10 mouse cellular contexts compared by ENCODE assay signal in the genomic region with DNA sequence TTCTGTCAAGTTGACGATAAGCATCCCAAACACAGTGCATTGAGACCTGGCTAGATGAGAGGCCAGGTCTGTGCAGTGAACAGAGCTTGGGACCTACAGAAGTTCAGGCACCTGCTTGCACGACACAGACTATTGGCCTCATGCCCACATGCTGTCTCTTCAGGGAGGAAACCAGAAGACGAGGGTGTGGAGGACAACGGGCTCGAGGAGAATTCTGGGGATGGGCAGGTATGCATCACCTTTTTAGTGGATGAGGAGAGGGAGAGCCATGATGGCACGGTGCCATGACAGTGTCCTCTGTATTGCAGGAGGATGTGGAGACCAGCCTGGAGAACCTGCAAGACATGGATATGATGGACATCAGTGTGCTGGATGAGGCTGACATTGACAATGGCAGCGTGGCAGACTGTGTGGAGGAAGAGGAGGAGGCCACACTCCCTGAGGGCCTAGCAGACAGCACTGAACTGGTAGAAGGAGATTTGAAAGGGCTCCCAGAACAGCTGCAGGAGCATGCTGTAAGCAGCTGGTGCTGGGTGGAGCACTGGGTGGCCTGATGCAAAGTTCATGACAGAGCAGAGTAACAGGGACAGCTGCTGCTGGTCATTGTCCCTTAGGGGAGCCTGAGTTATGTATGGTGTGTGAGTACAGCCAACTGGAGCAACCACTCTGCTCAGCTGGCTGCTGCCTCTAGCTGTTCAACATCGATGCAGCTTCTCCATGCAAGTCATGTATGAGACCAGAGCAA. TPM values are rescaled to one million over a fixed set of nuclear protein-coding genes. Genes with fewer than 3 reads are reported as not detected.
DNase-seq lines count a peak whose midpoint lies in the region; ATAC-seq and TF ChIP-seq lines count a peak whose summit lies in the region.
"Had no signal": no experiment of that assay in that cellular context is flagged by ENCODE, and none has a peak within 500 bp of the region (broad histone marks: within the 10 kb centered on the region; RNA-seq: fewer than 3 reads in every experiment).

No protein-coding gene starts in this region.

- H3K9ac ChIP-seq in intestine, embryonic 16.5 days (ENCODE audit: low read depth, low read length): no peak overlapping the region
- H3K9ac ChIP-seq in intestine, postnatal 0 days (ENCODE audit: low read depth, low read length): no peak overlapping the region
- no peak overlapping the region for H3K9ac ChIP-seq in neural tube, embryonic 13.5 days
- H3K9ac ChIP-seq in hindbrain, embryonic 14.5 days: no peak overlapping the region
- H3K9ac ChIP-seq: heart, embryonic 15.5 days; liver, embryonic 14.5 days had no signal

- H3K27ac ChIP-seq in intestine, embryonic 16.5 days (ENCODE audit: low read length): no peak overlapping the region
- no peak overlapping the region for H3K27ac ChIP-seq in intestine, postnatal 0 days (ENCODE audit: low read depth, low read length)
- no peak overlapping the region for H3K27ac ChIP-seq in neural tube, embryonic 13.5 days (replicated peaks)
- no peak overlapping the region for H3K27ac ChIP-seq in hindbrain, embryonic 14.5 days
- H3K27ac ChIP-seq: heart, embryonic 15.5 days; liver, embryonic 14.5 days had no signal

- no peaks in the 10 kb centered on the region for H3K4me1 ChIP-seq in intestine, embryonic 16.5 days (ENCODE audit: control insufficient read depth, insufficient read depth, low read length)
- H3K4me1 ChIP-seq in intestine, postnatal 0 days (replicated peaks; ENCODE audit: control insufficient read depth, insufficient read depth, low read length): no peaks in the 10 kb centered on the region
- peaks cover 28% of the 10 kb centered on the region for H3K4me1 ChIP-seq in neural tube, embryonic 13.5 days (replicated peaks)
- H3K4me1 ChIP-seq in hindbrain, embryonic 14.5 days (replicated peaks; ENCODE audit: control insufficient read depth, insufficient read depth, low read length): no peaks in the 10 kb centered on the region

- DNase-seq in cerebellum, postnatal 10 days: peak; percentile 49 to 50
- DNase-seq in neural tube, embryonic 10.5 days (ENCODE audit: extremely low spot score, low spot score): no peak
- no peak for DNase-seq in hindbrain, embryonic 14.5 days (ENCODE audit: low spot score)

- peaks cover 41% of the 10 kb centered on the region for H3K36me3 ChIP-seq in intestine, embryonic 16.5 days (ENCODE audit: control insufficient read depth, insufficient read depth, low read length)
- peaks cover 82% of the 10 kb centered on the region for H3K36me3 ChIP-seq in intestine, postnatal 0 days (ENCODE audit: control insufficient read depth, insufficient read depth)
- peaks cover 96% of the 10 kb centered on the region for H3K36me3 ChIP-seq in neural tube, embryonic 13.5 days
- peaks cover 96% of the 10 kb centered on the region for H3K36me3 ChIP-seq in hindbrain, embryonic 14.5 days (replicated peaks; ENCODE audit: control insufficient read depth, insufficient read depth)

- no peak overlapping the region for H3K4me3 ChIP-seq in intestine, embryonic 16.5 days (ENCODE audit: low read length)
- H3K4me3 ChIP-seq in intestine, postnatal 0 days (ENCODE audit: low read depth, low read length): no peak overlapping the region
- no peak overlapping the region for H3K4me3 ChIP-seq in neural tube, embryonic 13.5 days
- H3K4me3 ChIP-seq in hindbrain, embryonic 14.5 days (replicated peaks; ENCODE audit: low read length): no peak overlapping the region
- H3K4me3 ChIP-seq: heart, embryonic 15.5 days had no signal

- no peak overlapping the region for H3K4me2 ChIP-seq in intestine, embryonic 16.5 days (ENCODE audit: low read depth, low read length)
- H3K4me2 ChIP-seq in intestine, postnatal 0 days (replicated peaks; ENCODE audit: low read depth): no peak overlapping the region
- no peak overlapping the region for H3K4me2 ChIP-seq in neural tube, embryonic 13.5 days
- H3K4me2 ChIP-seq in hindbrain, embryonic 14.5 days (replicated peaks): no peak overlapping the region
- H3K4me2 ChIP-seq: heart, embryonic 15.5 days had no signal

- TF ChIP-seq CTCF in intestine, postnatal 0 days (IDR thresholded peaks at IDR 0.05; ENCODE audit: low read depth): no peak

- ATAC-seq in cerebellum, adult (ENCODE audit: insufficient number of reproducible peaks, low FRiP score, low TSS enrichment): no peak
- 0 out of 2 replicates have a peak, but pooled peaks have one; percentile 19 for ATAC-seq in intestine, embryonic 16.5 days
- no peak for ATAC-seq in intestine, postnatal 0 days
- 0 out of 2 replicates have a peak, but pooled peaks have one; percentile 19 for ATAC-seq in neural tube, embryonic 13.5 days (ENCODE audit: low read depth)
- ATAC-seq in megakaryocyte progenitor cell, adult 5-6 weeks (replicated peaks; ENCODE audit: poor library complexity): no peak
- no peak for ATAC-seq in hindbrain, embryonic 14.5 days (ENCODE audit: low FRiP score)

- 77% methylated on average over 8 of the region's 8 CpGs for WGBS in intestine, embryonic 16.5 days
- 81% methylated on average over 8 of the region's 8 CpGs for WGBS in intestine, postnatal 0 days
- 86% methylated on average over 8 of the region's 8 CpGs for WGBS in neural tube, embryonic 13.5 days
- WGBS in hindbrain, embryonic 14.5 days: 89% methylated on average over 8 of the region's 8 CpGs

- H3K27me3 ChIP-seq in intestine, embryonic 16.5 days (replicated peaks; ENCODE audit: control insufficient read depth, insufficient read depth, low read length): no peaks in the 10 kb centered on the region
- no peaks in the 10 kb centered on the region for H3K27me3 ChIP-seq in intestine, postnatal 0 days (replicated peaks; ENCODE audit: control insufficient read depth, insufficient read depth, low read length)
- no peaks in the 10 kb centered on the region for H3K27me3 ChIP-seq in neural tube, embryonic 13.5 days
- no peaks in the 10 kb centered on the region for H3K27me3 ChIP-seq in hindbrain, embryonic 14.5 days (ENCODE audit: control insufficient read depth, insufficient read depth, low read length)
- H3K27me3 ChIP-seq: heart, embryonic 15.5 days had no signal

- no peaks in the 10 kb centered on the region for H3K9me3 ChIP-seq in intestine, embryonic 16.5 days (ENCODE audit: control insufficient read depth, low read length)
- no peaks in the 10 kb centered on the region for H3K9me3 ChIP-seq in intestine, postnatal 0 days (ENCODE audit: control insufficient read depth)
- H3K9me3 ChIP-seq in neural tube, embryonic 13.5 days: no peaks in the 10 kb centered on the region
- no peaks in the 10 kb centered on the region for H3K9me3 ChIP-seq in hindbrain, embryonic 14.5 days (ENCODE audit: control insufficient read depth, low read length)
- H3K9me3 ChIP-seq: heart, embryonic 15.5 days had no signal

RNA-seq across cellular contexts. Expression of a gene that starts 9.1 kb away (rescaled TPM):
- 68.6 and 76.2 TPM in 2 replicates for polyA plus RNA-seq in intestine, embryonic 16.5 days (2015; fragmentation: Nextera tagmentation; extraction: Ambion mirVana)
- polyA plus RNA-seq in intestine, postnatal 0 days (2015; fragmentation: Nextera tagmentation; extraction: Ambion mirVana): 40.0 and 44.9 TPM in 2 replicates
- polyA plus RNA-seq in neural tube, embryonic 13.5 days (2015; fragmentation: Nextera tagmentation; extraction: Ambion mirVana): 104 and 136 TPM in 2 replicates
- total RNA-seq in megakaryocyte progenitor cell, adult 5-6 weeks (2015): 58.8 and 59.6 TPM in 2 replicates
- total RNA-seq in megakaryocyte progenitor cell, adult 5-6 weeks (2017): 79.6 and 88.1 TPM in 2 replicates
- polyA plus RNA-seq in hindbrain, embryonic 14.5 days (2014; fragmentation: Nextera tagmentation; extraction: Ambion mirVana): 75.7 and 75.8 TPM in 2 replicates

RNA-seq across cellular contexts. Expression of a gene that starts 9.3 kb away (rescaled TPM):
- polyA plus RNA-seq in intestine, embryonic 16.5 days (2015; fragmentation: Nextera tagmentation; extraction: Ambion mirVana): 52.7 and 56.0 TPM in 2 replicates
- 22.3 and 31.3 TPM in 2 replicates for polyA plus RNA-seq in intestine, postnatal 0 days (2015; fragmentation: Nextera tagmentation; extraction: Ambion mirVana)
- polyA plus RNA-seq in neural tube, embryonic 13.5 days (2015; fragmentation: Nextera tagmentation; extraction: Ambion mirVana): 67.6 and 77.2 TPM in 2 replicates
- 56.2 and 63.8 TPM in 2 replicates for total RNA-seq in megakaryocyte progenitor cell, adult 5-6 weeks (2015)
- total RNA-seq in megakaryocyte progenitor cell, adult 5-6 weeks (2017): 70.3 and 120 TPM in 2 replicates
- 47.5 and 49.6 TPM in 2 replicates for polyA plus RNA-seq in hindbrain, embryonic 14.5 days (2014; fragmentation: Nextera tagmentation; extraction: Ambion mirVana)

RNA-seq across cellular contexts. Expression of a gene that starts 15.9 kb away (rescaled TPM):
- 316 and 336 TPM in 2 replicates for polyA plus RNA-seq in intestine, embryonic 16.5 days (2015; fragmentation: Nextera tagmentation; extraction: Ambion mirVana)
- polyA plus RNA-seq in intestine, postnatal 0 days (2015; fragmentation: Nextera tagmentation; extraction: Ambion mirVana): 358 and 361 TPM in 2 replicates
- 179 and 214 TPM in 2 replicates for polyA plus RNA-seq in neural tube, embryonic 13.5 days (2015; fragmentation: Nextera tagmentation; extraction: Ambion mirVana)
- 93.3 and 94.0 TPM in 2 replicates for total RNA-seq in megakaryocyte progenitor cell, adult 5-6 weeks (2015)
- 93.3 and 99.4 TPM in 2 replicates for total RNA-seq in megakaryocyte progenitor cell, adult 5-6 weeks (2017)
- 179 and 193 TPM in 2 replicates for polyA plus RNA-seq in hindbrain, embryonic 14.5 days (2014; fragmentation: Nextera tagmentation; extraction: Ambion mirVana)

RNA-seq across cellular contexts. Expression of a gene that starts 19.5 kb away (rescaled TPM):
- 1,705 and 1,833 TPM in 2 replicates for polyA plus RNA-seq in intestine, embryonic 16.5 days (2015; fragmentation: Nextera tagmentation; extraction: Ambion mirVana)
- polyA plus RNA-seq in intestine, postnatal 0 days (2015; fragmentation: Nextera tagmentation; extraction: Ambion mirVana): 1,422 and 1,459 TPM in 2 replicates
- 1,004 and 1,135 TPM in 2 replicates for polyA plus RNA-seq in neural tube, embryonic 13.5 days (2015; fragmentation: Nextera tagmentation; extraction: Ambion mirVana)
- total RNA-seq in megakaryocyte progenitor cell, adult 5-6 weeks (2015): 1,504 and 1,580 TPM in 2 replicates
- 2,239 and 2,669 TPM in 2 replicates for total RNA-seq in megakaryocyte progenitor cell, adult 5-6 weeks (2017)
- polyA plus RNA-seq in hindbrain, embryonic 14.5 days (2014; fragmentation: Nextera tagmentation; extraction: Ambion mirVana): 1,005 and 1,263 TPM in 2 replicates

RNA-seq across cellular contexts. Expression of a gene that starts 33.0 kb away (rescaled TPM):
- polyA plus RNA-seq in intestine, embryonic 16.5 days (2015; fragmentation: Nextera tagmentation; extraction: Ambion mirVana): 56.5 and 57.6 TPM in 2 replicates
- 23.2 and 25.5 TPM in 2 replicates for polyA plus RNA-seq in intestine, postnatal 0 days (2015; fragmentation: Nextera tagmentation; extraction: Ambion mirVana)
- polyA plus RNA-seq in neural tube, embryonic 13.5 days (2015; fragmentation: Nextera tagmentation; extraction: Ambion mirVana): 40.4 and 44.2 TPM in 2 replicates
- 19.4 and 23.1 TPM in 2 replicates for total RNA-seq in megakaryocyte progenitor cell, adult 5-6 weeks (2015)
- 68.8 and 83.6 TPM in 2 replicates for total RNA-seq in megakaryocyte progenitor cell, adult 5-6 weeks (2017)
- 45.0 and 45.4 TPM in 2 replicates for polyA plus RNA-seq in hindbrain, embryonic 14.5 days (2014; fragmentation: Nextera tagmentation; extraction: Ambion mirVana)

Comparison
In these comparisons a context has a peak if more than half of its experiments do, and no peak if none do; other contexts are left out.
1. ATAC-seq: peak in intestine, embryonic 16.5 days (single experiment) and neural tube, embryonic 13.5 days (single experiment); none in cerebellum, adult (single experiment), intestine, postnatal 0 days (single experiment), megakaryocyte progenitor cell, adult 5-6 weeks (single experiment) and hindbrain, embryonic 14.5 days (single experiment).
2. DNase-seq: peak in cerebellum, postnatal 10 days (2 of 2); none in neural tube, embryonic 10.5 days (single experiment) and hindbrain, embryonic 14.5 days (single experiment).